Mouse (Mus musculus): Measurements from ENCODE around the gene Max. TPM values are rescaled to one million over a fixed set of nuclear protein-coding genes. Genes with fewer than 3 reads are reported as not detected.

The Max gene
- total and polyA plus RNA-seq, 2 experiments from 2014 or later = 18.2 to 60.1 TPM

- ATAC-seq (peak; percentile 72), DNase-seq (ENCODE audit: low spot score) (peak; percentile 88)
- Histone ChIP-seq H3K9ac (replicated peaks; ENCODE audit: low read length) (no peak overlapping the region), H3K4me2 (ENCODE audit: low read depth, low read length) (no peak overlapping the region), H3K4me1 (ENCODE audit: insufficient read depth, low read length) (no peaks in the 10 kb centered on the region), H3K36me3 (ENCODE audit: insufficient read depth, low read length) (no peaks in the 10 kb centered on the region), H3K9me3 (ENCODE audit: low read length) (no peaks in the 10 kb centered on the region), H3K4me3 (ENCODE audit: low read length) (no peak overlapping the region), H3K27ac (no peak overlapping the region; the same call in 1 of the 2 replicates), H3K27me3 (ENCODE audit: insufficient read depth, low read length) (no peaks in the 10 kb centered on the region)
- 4% methylated on average over 6 of the region's 6 CpGs for WGBS
- peak; percentile 42; the same call in 1 of the 2 replicates for TF ChIP-seq CTCF (IDR thresholded peaks at IDR 0.05; ENCODE audit: low read depth)
Observed at GRCm38 (mm10) chr12:77000705-77001284, 38.8 kb upstream of the Max start.

- DNase-seq (ENCODE audit: low spot score) (peak; percentile 92), ATAC-seq (peak; percentile 90)
- Histone ChIP-seq H3K4me3 (ENCODE audit: low read length) (no peak overlapping the region), H3K4me2 (ENCODE audit: low read depth, low read length) (no peak overlapping the region), H3K9ac (replicated peaks; ENCODE audit: low read length) (no peak overlapping the region), H3K4me1 (ENCODE audit: insufficient read depth, low read length) (no peaks in the 10 kb centered on the region), H3K36me3 (ENCODE audit: insufficient read depth, low read length) (no peaks in the 10 kb centered on the region), H3K27ac (no peak overlapping the region; the same call in 1 of the 2 replicates), H3K27me3 (ENCODE audit: insufficient read depth, low read length) (no peaks in the 10 kb centered on the region), H3K9me3 (ENCODE audit: low read length) (no peaks in the 10 kb centered on the region)
- 9% methylated on average over 4 of the region's 4 CpGs for WGBS
- peak; percentile 85 for TF ChIP-seq CTCF (IDR thresholded peaks at IDR 0.05; ENCODE audit: low read depth)
Observed at GRCm38 (mm10) chr12:77000096-77000704, 38.2 kb upstream of the Max start.

DNA sequence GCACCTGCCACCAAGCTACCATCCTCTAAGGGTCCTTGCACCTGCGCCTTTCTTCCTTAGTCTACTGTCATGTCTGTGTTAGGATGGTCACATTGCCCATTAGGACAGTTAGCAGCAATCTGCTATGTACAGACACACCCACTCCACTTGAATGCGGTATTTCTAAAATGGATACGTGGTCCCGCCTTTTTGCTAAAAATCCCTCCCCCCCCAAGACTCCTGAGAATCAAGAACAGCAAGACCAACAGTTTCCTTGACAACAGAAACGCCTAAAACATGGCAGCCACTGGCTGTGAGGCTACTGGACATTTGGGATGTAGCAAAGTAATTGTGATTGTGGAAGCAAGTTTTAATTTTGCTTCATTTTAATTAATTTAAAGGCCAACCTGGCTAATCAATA is 32.8 kb upstream of the Max start:
- H3K9ac ChIP-seq (replicated peaks; ENCODE audit: low read length) = no peak overlapping the region
- DNase-seq (ENCODE audit: low spot score) = no peak
- no peaks in the 10 kb centered on the region for H3K36me3 ChIP-seq (ENCODE audit: insufficient read depth, low read length)
- H3K27ac ChIP-seq = no peak overlapping the region
- no peaks in the 10 kb centered on the region for H3K9me3 ChIP-seq (ENCODE audit: low read length)
- TF ChIP-seq CTCF (IDR thresholded peaks at IDR 0.05; ENCODE audit: low read depth) = no peak
- H3K27me3 ChIP-seq (ENCODE audit: insufficient read depth, low read length) = no peaks in the 10 kb centered on the region
- no peak overlapping the region for H3K4me2 ChIP-seq (ENCODE audit: low read depth, low read length)
- WGBS = 86% methylated on average over 5 of the region's 5 CpGs
- H3K4me1 ChIP-seq (ENCODE audit: insufficient read depth, low read length) = no peaks in the 10 kb centered on the region
- no peak for ATAC-seq
- H3K4me3 ChIP-seq (ENCODE audit: low read length) = no peak overlapping the region

GRCm38 (mm10) chr12:76992891-76993529 is 31.0 kb upstream of the Max start:
- Histone ChIP-seq H3K27ac (no peak overlapping the region), H3K4me3 (ENCODE audit: low read length) (no peak overlapping the region), H3K9me3 (ENCODE audit: low read length) (no peaks in the 10 kb centered on the region), H3K36me3 (ENCODE audit: insufficient read depth, low read length) (no peaks in the 10 kb centered on the region), H3K9ac (replicated peaks; ENCODE audit: low read length) (no peak overlapping the region), H3K4me1 (ENCODE audit: insufficient read depth, low read length) (no peaks in the 10 kb centered on the region), H3K4me2 (ENCODE audit: low read depth, low read length) (no peak overlapping the region), H3K27me3 (ENCODE audit: insufficient read depth, low read length) (no peaks in the 10 kb centered on the region)
- no peak for ATAC-seq
- no peak for DNase-seq (ENCODE audit: low spot score)
- WGBS = 80% methylated on average over 16 of the region's 16 CpGs
- no peak for TF ChIP-seq CTCF (IDR thresholded peaks at IDR 0.05; ENCODE audit: low read depth)

- 85% methylated on average over 16 of the region's 16 CpGs for WGBS
- no peak overlapping the region for H3K27ac ChIP-seq
- no peak for ATAC-seq
- no peak for TF ChIP-seq CTCF (IDR thresholded peaks at IDR 0.05; ENCODE audit: low read depth)
- no peaks in the 10 kb centered on the region for H3K9me3 ChIP-seq (ENCODE audit: low read length)
- H3K4me2 ChIP-seq (ENCODE audit: low read depth, low read length) = no peak overlapping the region
- H3K4me1 ChIP-seq (ENCODE audit: insufficient read depth, low read length) = no peaks in the 10 kb centered on the region
- DNase-seq (ENCODE audit: low spot score) = no peak
- H3K36me3 ChIP-seq (ENCODE audit: insufficient read depth, low read length) = no peaks in the 10 kb centered on the region
- H3K27me3 ChIP-seq (ENCODE audit: insufficient read depth, low read length) = no peaks in the 10 kb centered on the region
- no peak overlapping the region for H3K9ac ChIP-seq (replicated peaks; ENCODE audit: low read length)
- H3K4me3 ChIP-seq (ENCODE audit: low read length) = no peak overlapping the region
Observed at GRCm38 (mm10) chr12:76982818-76983471, 20.9 kb upstream of the Max start.

DNA sequence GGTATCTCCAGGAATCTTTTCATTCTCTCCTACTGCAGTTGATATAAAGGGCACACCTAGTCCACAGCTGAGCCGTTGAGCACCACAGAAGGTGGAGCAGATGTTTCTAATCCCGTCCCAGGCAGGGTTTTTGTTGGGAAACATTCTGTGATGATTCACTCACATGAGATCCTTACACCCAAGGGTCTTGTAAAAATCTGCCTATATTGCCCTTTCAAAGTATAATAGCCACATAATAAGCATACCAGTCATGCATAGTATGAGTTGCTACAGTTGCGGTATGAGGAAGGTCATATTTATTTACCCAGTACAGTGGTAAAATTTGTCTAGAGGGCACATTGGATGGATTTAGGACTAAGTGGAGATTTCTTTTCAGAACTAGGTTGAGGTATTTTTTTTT is 17.5 kb upstream of the Max start:
- H3K4me1 ChIP-seq (ENCODE audit: insufficient read depth, low read length) = no peaks in the 10 kb centered on the region
- no peak overlapping the region for H3K9ac ChIP-seq (replicated peaks; ENCODE audit: low read length)
- H3K4me2 ChIP-seq (ENCODE audit: low read depth, low read length) = no peak overlapping the region
- TF ChIP-seq CTCF (IDR thresholded peaks at IDR 0.05; ENCODE audit: low read depth) = no peak
- H3K9me3 ChIP-seq (ENCODE audit: low read length) = 0 out of 2 replicates have a peak, but pooled peaks cover 4% of the 10 kb centered on the region
- ATAC-seq (no peak), DNase-seq (ENCODE audit: low spot score) (no peak)
- H3K27ac ChIP-seq = no peak overlapping the region
- no peaks in the 10 kb centered on the region for H3K36me3 ChIP-seq (ENCODE audit: insufficient read depth, low read length)
- H3K4me3 ChIP-seq (ENCODE audit: low read length) = no peak overlapping the region
- no peaks in the 10 kb centered on the region for H3K27me3 ChIP-seq (ENCODE audit: insufficient read depth, low read length)
- WGBS = 75% methylated on average over 3 of the region's 3 CpGs

All from hindbrain, postnatal 0 days (tissue).